Mouse (Mus musculus) stomach, embryonic 14.5 days (tissue): ENCODE data around the gene Dmgdh. TPM values are rescaled to one million over a fixed set of nuclear protein-coding genes. Genes with fewer than 3 reads are reported as not detected.
A peak's percentile ranks its signal among the peaks of the same experiment; 100 is the strongest.

ENCODE experiments used
- ATAC-seq: fragments of 200-750 bp; cut with Nextera tagmentation; 2 replicates; pipeline ENCODE4 v1.8.0; 2017; ENCODE audit warnings: low read depth, moderate TSS enrichment; ENCODE audit not compliant: insufficient number of reproducible peaks, insufficient read depth, low FRiP score
- H3K27ac ChIP-seq: fragments of 300-500 bp; sonication (generic); 2 replicates; pipeline ENCODE4 v1.5.1; 2014; ENCODE audit warnings: mild to moderate bottlenecking, low read length, moderate library complexity, mixed read lengths
- H3K27me3 ChIP-seq: fragments of 300-500 bp; sonication (generic); 2 replicates; pipeline ENCODE4 v1.6.1; 2014; ENCODE audit warnings: low read length, control low read depth, mixed read lengths; ENCODE audit not compliant: control insufficient read depth, insufficient read depth
- H3K36me3 ChIP-seq: fragments of 300-500 bp; sonication (generic); 2 replicates; pipeline ENCODE4 v1.6.1; 2014; ENCODE audit warnings: mild to moderate bottlenecking, control low read depth, low read length, moderate library complexity, mixed read lengths; ENCODE audit not compliant: control insufficient read depth, insufficient read depth
- H3K4me1 ChIP-seq: fragments of 300-500 bp; sonication (generic); 2 replicates; pipeline ENCODE4 v1.6.1; 2014; ENCODE audit warnings: low read length, control low read depth, mixed read lengths; ENCODE audit not compliant: control insufficient read depth, insufficient read depth
- H3K4me2 ChIP-seq: fragments of 300-500 bp; sonication (generic); replicated peaks from 2 replicates; pipeline ENCODE4 v1.6.1; 2014; ENCODE audit warnings: low read depth, low read length, control low read depth
- H3K4me3 ChIP-seq: fragments of 300-500 bp; sonication (generic); 2 replicates; pipeline ENCODE4 v1.5.1; 2014; ENCODE audit warnings: low read depth, low read length, control low read depth
- H3K9ac ChIP-seq: fragments of 300-500 bp; sonication (generic); replicated peaks from 2 replicates; pipeline ENCODE4 v1.6.1; 2014; ENCODE audit warnings: low read depth, mild to moderate bottlenecking, control low read depth, low read length, moderate library complexity, mixed read lengths
- H3K9me3 ChIP-seq: fragments of 300-500 bp; sonication (generic); 2 replicates; pipeline ENCODE4 v1.6.1; 2016; ENCODE audit warnings: low read depth, low read length, control low read depth; ENCODE audit not compliant: control insufficient read depth
- WGBS: fragments of 180-500 bp; shearing (Covaris S2); extraction: QIAGEN DNeasy Blood & Tissue Kit; methylation state at CpG from one replicate; pipeline ENCODE4 v1.1.7; 2014; 5-methylcytosine and 5-hydroxymethylcytosine counted together
- polyA plus RNA-seq: library from polyadenylated mRNA; unstranded; fragments of >200 nt; fragmentation: Nextera tagmentation; extraction: Ambion mirVana; gene quantifications from 2 replicates; pipeline ENCODE4 v1.2.1, GENCODE M21; 2014

Gene Dmgdh
- polyA plus RNA-seq, 1 experiment from 2014 or later: not detected

- Histone ChIP-seq H3K4me2 (no peak overlapping the region), H3K36me3 (no peaks in the 10 kb centered on the region), H3K4me1 (no peaks in the 10 kb centered on the region), H3K4me3 (no peak overlapping the region), H3K9me3 (no peaks in the 10 kb centered on the region), H3K9ac (no peak overlapping the region), H3K27me3 (no peaks in the 10 kb centered on the region), H3K27ac (no peak overlapping the region)
- no peak for ATAC-seq
- 92% methylated on average over 7 of the region's 7 CpGs for WGBS
Measured at GRCm38 (mm10) chr13:93756674-93757073, 82.4 kb downstream of the Dmgdh start.

GRCm38 (mm10) chr13:93757514-93757913 is 83.3 kb downstream of the Dmgdh start:
- Histone ChIP-seq H3K4me1 (no peaks in the 10 kb centered on the region), H3K4me2 (no peak overlapping the region), H3K27ac (no peak overlapping the region), H3K4me3 (no peak overlapping the region), H3K27me3 (no peaks in the 10 kb centered on the region), H3K36me3 (no peaks in the 10 kb centered on the region), H3K9me3 (no peaks in the 10 kb centered on the region), H3K9ac (no peak overlapping the region)
- ATAC-seq: no peak
- WGBS: 75% methylated on average over 6 of the region's 6 CpGs

- H3K9ac ChIP-seq: no peak overlapping the region
- H3K27ac ChIP-seq: no peak overlapping the region
- no peaks in the 10 kb centered on the region for H3K9me3 ChIP-seq
- H3K36me3 ChIP-seq: no peaks in the 10 kb centered on the region
- H3K4me1 ChIP-seq: no peaks in the 10 kb centered on the region
- H3K4me3 ChIP-seq: no peak overlapping the region
- no peaks in the 10 kb centered on the region for H3K27me3 ChIP-seq
- 59% methylated on average over 14 of the region's 14 CpGs for WGBS
- H3K4me2 ChIP-seq: no peak overlapping the region
- ATAC-seq: no peak
Measured at GRCm38 (mm10) chr13:93758149-93758898, 84.1 kb downstream of the Dmgdh start.

DNA sequence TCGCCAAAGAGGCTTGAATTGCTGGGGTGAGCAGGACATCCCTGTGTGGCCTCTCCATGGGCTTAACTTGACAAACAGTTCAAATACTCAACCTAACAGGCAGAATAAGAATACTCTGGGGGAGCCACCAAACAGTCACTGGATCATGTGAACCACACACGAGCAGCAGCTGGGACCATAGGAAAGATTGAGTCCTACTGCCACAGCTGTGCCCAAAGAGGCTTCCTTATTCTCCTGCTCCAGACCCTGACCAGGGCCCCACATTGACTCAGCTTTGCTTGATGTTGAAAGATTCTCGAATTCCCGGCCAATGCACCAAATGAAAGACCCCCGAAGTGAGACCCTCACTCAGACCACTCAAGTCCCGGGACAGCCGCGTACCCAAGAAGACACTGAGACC is 87.6 kb downstream of the Dmgdh start:
- no peak overlapping the region for H3K4me3 ChIP-seq
- no peak overlapping the region for H3K9ac ChIP-seq
- no peak for ATAC-seq
- H3K4me2 ChIP-seq: no peak overlapping the region
- no peaks in the 10 kb centered on the region for H3K27me3 ChIP-seq
- 97% methylated on average over 8 of the region's 8 CpGs for WGBS
- no peaks in the 10 kb centered on the region for H3K4me1 ChIP-seq
- H3K27ac ChIP-seq: no peak overlapping the region
- no peaks in the 10 kb centered on the region for H3K36me3 ChIP-seq
- no peaks in the 10 kb centered on the region for H3K9me3 ChIP-seq

GRCm38 (mm10) chr13:93762879-93763278 is 88.6 kb downstream of the Dmgdh start:
- 82% methylated on average over 3 of the region's 3 CpGs for WGBS
- Histone ChIP-seq H3K4me3 (no peak overlapping the region), H3K27me3 (no peaks in the 10 kb centered on the region), H3K9ac (no peak overlapping the region), H3K9me3 (no peaks in the 10 kb centered on the region), H3K36me3 (no peaks in the 10 kb centered on the region), H3K27ac (no peak overlapping the region), H3K4me2 (no peak overlapping the region), H3K4me1 (no peaks in the 10 kb centered on the region)
- no peak for ATAC-seq

DNA sequence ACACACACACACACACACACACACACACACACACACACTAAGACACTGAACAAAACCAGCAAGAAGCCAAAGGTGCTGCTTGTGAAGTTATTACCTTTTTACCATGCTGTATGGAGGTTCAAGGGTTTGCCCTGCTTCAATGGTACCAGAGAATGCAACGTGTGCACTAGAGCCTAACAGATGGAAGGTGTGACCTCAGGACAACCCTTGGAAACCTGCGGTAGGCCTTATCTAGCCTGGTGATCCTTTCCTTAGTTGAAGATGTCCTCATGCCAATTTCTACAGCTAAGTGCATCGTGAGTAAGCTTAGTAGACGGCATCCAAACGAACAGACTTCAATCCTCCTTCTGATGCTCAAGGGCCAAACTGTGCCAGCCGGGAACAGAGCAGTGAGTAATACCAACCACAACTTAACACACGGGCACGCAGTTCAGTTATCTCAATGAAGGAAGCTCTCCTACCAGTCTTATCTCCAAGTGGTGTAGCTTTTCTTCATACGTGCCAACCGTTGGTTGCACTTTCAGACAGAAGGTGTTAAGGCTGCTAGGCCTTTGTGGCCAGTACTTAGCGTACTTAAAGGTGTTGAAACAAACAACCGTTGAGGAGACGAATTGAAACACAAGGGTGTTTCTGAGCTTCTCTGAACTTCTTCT is 90.2 kb downstream of the Dmgdh start:
- Histone ChIP-seq H3K9ac (no peak overlapping the region), H3K36me3 (no peaks in the 10 kb centered on the region), H3K4me2 (no peak overlapping the region), H3K4me3 (no peak overlapping the region), H3K27me3 (no peaks in the 10 kb centered on the region), H3K4me1 (no peaks in the 10 kb centered on the region), H3K27ac (no peak overlapping the region), H3K9me3 (no peaks in the 10 kb centered on the region)
- WGBS: 87% methylated on average over 13 of the region's 13 CpGs
- no peak for ATAC-seq

- Histone ChIP-seq H3K4me2 (peak overlapping the region; percentile 80), H3K9me3 (no peaks in the 10 kb centered on the region), H3K9ac (peak overlapping the region; percentile 73), H3K4me3 (peak overlapping the region; percentile 65), H3K36me3 (no peaks in the 10 kb centered on the region), H3K27ac (peak overlapping the region; percentile 81; the same call in 1 of the 2 replicates), H3K27me3 (no peaks in the 10 kb centered on the region), H3K4me1 (peaks cover 3% of the 10 kb centered on the region; the same call in 1 of the 2 replicates)
- WGBS: 18% methylated on average over 9 of the region's 9 CpGs
- no peak for ATAC-seq
Measured at GRCm38 (mm10) chr13:93771031-93771587, 96.9 kb downstream of the Dmgdh start.

DNA sequence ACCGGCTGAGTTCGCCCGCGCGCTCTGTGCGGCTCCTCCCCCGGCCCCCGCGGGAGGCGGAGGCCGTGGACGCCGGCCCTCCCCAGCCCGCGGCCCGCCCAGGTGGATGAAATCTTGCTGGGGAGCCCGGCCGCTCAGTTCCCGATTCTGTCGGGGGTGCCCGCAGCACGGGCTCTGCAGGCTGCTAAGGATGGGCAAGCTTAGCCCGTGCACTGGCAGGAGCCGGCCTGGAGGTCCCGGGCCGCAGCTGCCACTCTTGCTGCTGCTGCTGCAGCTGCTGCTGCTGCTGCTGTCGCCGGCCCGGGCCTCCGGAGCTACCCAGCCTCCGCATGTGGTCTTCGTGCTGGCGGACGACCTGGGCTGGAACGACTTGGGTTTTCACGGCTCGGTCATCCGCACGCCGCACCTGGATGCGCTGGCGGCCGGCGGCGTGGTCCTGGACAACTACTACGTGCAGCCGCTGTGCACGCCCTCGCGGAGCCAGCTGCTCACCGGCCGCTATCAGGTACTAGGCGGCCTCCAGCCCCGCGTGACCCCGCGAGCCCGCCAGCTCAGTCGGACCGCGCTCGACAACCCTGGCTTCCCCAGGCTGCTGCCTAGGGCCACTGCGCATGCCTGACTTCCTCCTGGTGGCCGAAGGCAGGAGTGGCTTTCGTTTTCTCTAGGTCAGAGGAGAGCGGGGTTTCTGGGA is 97.5 kb downstream of the Dmgdh start, which contains the start of gene Arsb:
Arsb (plus strand) TSS at position 43 of the 691 bp plus-strand sequence.
- Histone ChIP-seq H3K4me2 (peak within 1 kb of the TSS; percentile 80), H3K4me1 (peaks cover 3% of the 10 kb centered on the region; the same call in 1 of the 2 replicates), H3K27me3 (no peaks in the 10 kb centered on the region), H3K9ac (peak within 1 kb of the TSS; percentile 73), H3K4me3 (peak within 1 kb of the TSS; percentile 65), H3K36me3 (no peaks in the 10 kb centered on the region), H3K9me3 (no peaks in the 10 kb centered on the region), H3K27ac (peak within 1 kb of the TSS; percentile 81)
- ATAC-seq: peak; percentile 94
- under 1% methylated on average over 63 of the region's 66 CpGs for whole genome bisulfite sequencing
